Mouse (Mus musculus): ENCODE results near the gene Abt1. TPM values are rescaled to one million over a fixed set of nuclear protein-coding genes. Genes with fewer than 3 reads are reported as not detected.

The Abt1 gene
- polyA plus RNA-seq, 1 experiment from 2014 or later, result 3.7 TPM

GRCm38 (mm10) chr13:23449235-23450095 lies 25.8 kb upstream of the Abt1 start:
- Histone ChIP-seq H3K27ac (peak overlapping the region; percentile 0; the same call in 1 of the 2 replicates), H3K79me2 (ENCODE audit: inconsistent target) (no peaks in the 10 kb centered on the region), H3K4me3 (ENCODE audit: inconsistent target) (peak overlapping the region; percentile 44), H3K36me3 (ENCODE audit: inconsistent target) (no peaks in the 10 kb centered on the region)
- under 1% methylated on average over 24 of the region's 24 CpGs for WGBS (ENCODE audit: missing documents)

- H3K4me3 ChIP-seq (ENCODE audit: inconsistent target), result no peak overlapping the region
- 85% methylated on average over 3 of the region's 3 CpGs for WGBS (ENCODE audit: missing documents)
- H3K36me3 ChIP-seq (ENCODE audit: inconsistent target), result no peaks in the 10 kb centered on the region
- no peaks in the 10 kb centered on the region for H3K79me2 ChIP-seq (ENCODE audit: inconsistent target)
- H3K27ac ChIP-seq, result no peak overlapping the region
Measured at GRCm38 (mm10) chr13:23448758-23449157, 25.1 kb upstream of the Abt1 start.

GRCm38 (mm10) chr13:23446498-23446952 lies 22.9 kb upstream of the Abt1 start:
- H3K36me3 ChIP-seq (ENCODE audit: inconsistent target), result no peaks in the 10 kb centered on the region
- H3K27ac ChIP-seq, result 0 out of 2 replicates have a peak overlapping the region, but pooled peaks have one; percentile 7
- 0% methylated on average over 16 of the region's 16 CpGs for WGBS (ENCODE audit: missing documents)
- peak overlapping the region; percentile 73 for H3K4me3 ChIP-seq (ENCODE audit: inconsistent target)
- H3K79me2 ChIP-seq (ENCODE audit: inconsistent target), result no peaks in the 10 kb centered on the region

- Histone ChIP-seq H3K79me2 (ENCODE audit: inconsistent target) (no peaks in the 10 kb centered on the region), H3K4me3 (ENCODE audit: inconsistent target) (peak overlapping the region; percentile 73), H3K27ac (peak overlapping the region; percentile 60), H3K36me3 (ENCODE audit: inconsistent target) (no peaks in the 10 kb centered on the region)
- under 1% methylated on average over 55 of the region's 55 CpGs for WGBS (ENCODE audit: missing documents)
Measured at GRCm38 (mm10) chr13:23445561-23446320, 22.1 kb upstream of the Abt1 start.

- Histone ChIP-seq H3K27ac (peak overlapping the region; percentile 60), H3K36me3 (ENCODE audit: inconsistent target) (no peaks in the 10 kb centered on the region), H3K4me3 (ENCODE audit: inconsistent target) (peak overlapping the region; percentile 73), H3K79me2 (ENCODE audit: inconsistent target) (no peaks in the 10 kb centered on the region)
- 19% methylated on average over 10 of the region's 10 CpGs for WGBS (ENCODE audit: missing documents)
Measured at GRCm38 (mm10) chr13:23445156-23445555, 21.5 kb upstream of the Abt1 start.

GRCm38 (mm10) chr13:23444451-23444850 lies 20.8 kb upstream of the Abt1 start:
- 92% methylated on average over 3 of the region's 5 CpGs for WGBS (ENCODE audit: missing documents)
- Histone ChIP-seq H3K79me2 (ENCODE audit: inconsistent target) (no peaks in the 10 kb centered on the region), H3K27ac (no peak overlapping the region), H3K4me3 (ENCODE audit: inconsistent target) (no peak overlapping the region), H3K36me3 (ENCODE audit: inconsistent target) (no peaks in the 10 kb centered on the region)

GRCm38 (mm10) chr13:23439901-23440300 lies 16.2 kb upstream of the Abt1 start:
- H3K36me3 ChIP-seq (ENCODE audit: inconsistent target), result no peaks in the 10 kb centered on the region
- no peaks in the 10 kb centered on the region for H3K79me2 ChIP-seq (ENCODE audit: inconsistent target)
- H3K4me3 ChIP-seq (ENCODE audit: inconsistent target), result no peak overlapping the region
- no peak overlapping the region for H3K27ac ChIP-seq
- 91% methylated on average over 10 of the region's 10 CpGs for WGBS (ENCODE audit: missing documents)

- Histone ChIP-seq H3K36me3 (ENCODE audit: inconsistent target) (no peaks in the 10 kb centered on the region), H3K79me2 (ENCODE audit: inconsistent target) (no peaks in the 10 kb centered on the region), H3K27ac (no peak overlapping the region), H3K4me3 (ENCODE audit: inconsistent target) (peak overlapping the region; percentile 54)
- WGBS (ENCODE audit: missing documents), result 0% methylated on average over 7 of the region's 7 CpGs
Measured at GRCm38 (mm10) chr13:23438521-23438920, 14.9 kb upstream of the Abt1 start.

GRCm38 (mm10) chr13:23437908-23438307 lies 14.2 kb upstream of the Abt1 start:
- H3K36me3 ChIP-seq (ENCODE audit: inconsistent target), result no peaks in the 10 kb centered on the region
- WGBS (ENCODE audit: missing documents), result under 1% methylated on average over 17 of the region's 17 CpGs
- peak overlapping the region; percentile 4; the same call in 1 of the 2 replicates for H3K27ac ChIP-seq
- H3K79me2 ChIP-seq (ENCODE audit: inconsistent target), result no peaks in the 10 kb centered on the region
- H3K4me3 ChIP-seq (ENCODE audit: inconsistent target), result peak overlapping the region; percentile 54

GRCm38 (mm10) chr13:23436861-23437822 lies 13.5 kb upstream of the Abt1 start:
- peak overlapping the region; percentile 4; the same call in 1 of the 2 replicates for H3K27ac ChIP-seq
- peak overlapping the region; percentile 54 for H3K4me3 ChIP-seq (ENCODE audit: inconsistent target)
- under 1% methylated on average over 32 of the region's 32 CpGs for WGBS (ENCODE audit: missing documents)
- no peaks in the 10 kb centered on the region for H3K36me3 ChIP-seq (ENCODE audit: inconsistent target)
- no peaks in the 10 kb centered on the region for H3K79me2 ChIP-seq (ENCODE audit: inconsistent target)

GRCm38 (mm10) chr13:23436231-23436661 lies 12.6 kb upstream of the Abt1 start:
- no peaks in the 10 kb centered on the region for H3K36me3 ChIP-seq (ENCODE audit: inconsistent target)
- 3% methylated on average over 10 of the region's 11 CpGs for WGBS (ENCODE audit: missing documents)
- H3K4me3 ChIP-seq (ENCODE audit: inconsistent target), result peak overlapping the region; percentile 54
- no peaks in the 10 kb centered on the region for H3K79me2 ChIP-seq (ENCODE audit: inconsistent target)
- H3K27ac ChIP-seq, result no peak overlapping the region

- H3K79me2 ChIP-seq (ENCODE audit: inconsistent target), result no peaks in the 10 kb centered on the region
- H3K4me3 ChIP-seq (ENCODE audit: inconsistent target), result peak overlapping the region; percentile 54; the same call in 1 of the 2 replicates
- H3K36me3 ChIP-seq (ENCODE audit: inconsistent target), result no peaks in the 10 kb centered on the region
- 47% methylated on average over 12 of the region's 12 CpGs for whole genome bisulfite sequencing (ENCODE audit: missing documents)
- H3K27ac ChIP-seq, result no peak overlapping the region
Measured at GRCm38 (mm10) chr13:23435676-23436075, 12.0 kb upstream of the Abt1 start.

GRCm38 (mm10) chr13:23435241-23435640 lies 11.6 kb upstream of the Abt1 start:
- no peaks in the 10 kb centered on the region for H3K79me2 ChIP-seq (ENCODE audit: inconsistent target)
- H3K4me3 ChIP-seq (ENCODE audit: inconsistent target), result peak overlapping the region; percentile 54; the same call in 1 of the 2 replicates
- WGBS (ENCODE audit: missing documents), result 90% methylated on average over 4 of the region's 4 CpGs
- no peak overlapping the region for H3K27ac ChIP-seq
- H3K36me3 ChIP-seq (ENCODE audit: inconsistent target), result no peaks in the 10 kb centered on the region

- Histone ChIP-seq H3K36me3 (ENCODE audit: inconsistent target) (no peaks in the 10 kb centered on the region), H3K79me2 (ENCODE audit: inconsistent target) (no peaks in the 10 kb centered on the region), H3K4me3 (ENCODE audit: inconsistent target) (no peak overlapping the region), H3K27ac (no peak overlapping the region)
- 91% methylated on average over 7 of the region's 7 CpGs for WGBS (ENCODE audit: missing documents)
Measured at GRCm38 (mm10) chr13:23434426-23434825, 10.8 kb upstream of the Abt1 start.
